Mouse (Mus musculus) forebrain, embryonic 11.5 days (tissue): ENCODE results near the gene Alad. TPM values are rescaled to one million over a fixed set of nuclear protein-coding genes. Genes with fewer than 3 reads are reported as not detected.

Experiments used
- ATAC-seq: fragments of 200-750 bp; cut with Nextera tagmentation; replicated peaks from 2 replicates; pipeline ENCODE4 v1.8.0; 2017; ENCODE audit warnings: moderate TSS enrichment; ENCODE audit not compliant: low FRiP score
- DNase-seq: peaks from one replicate; pipeline ENCODE4 v3.0.0-alpha.2; 2017; ENCODE audit warnings: low spot score
- H3K27ac ChIP-seq: fragments of 300-500 bp; sonication (generic); 2 replicates; pipeline ENCODE4 v1.5.1; 2014; ENCODE audit warnings: low read depth, low read length
- H3K27me3 ChIP-seq: fragments of 300-500 bp; sonication (generic); 2 replicates; pipeline ENCODE4 v1.6.1; 2014; ENCODE audit warnings: mild to moderate bottlenecking, low read length, mixed read lengths; ENCODE audit not compliant: control insufficient read depth, insufficient read depth
- H3K36me3 ChIP-seq: fragments of 300-500 bp; sonication (generic); 2 replicates; pipeline ENCODE4 v1.6.1; 2014; ENCODE audit warnings: mild to moderate bottlenecking, low read length, moderate library complexity, mixed read lengths; ENCODE audit not compliant: control insufficient read depth, insufficient read depth
- H3K4me1 ChIP-seq: fragments of 300-500 bp; sonication (generic); replicated peaks from 2 replicates; pipeline ENCODE4 v1.6.1; 2014; ENCODE audit warnings: low read length, mixed read lengths; ENCODE audit not compliant: control insufficient read depth, insufficient read depth
- H3K4me2 ChIP-seq: fragments of 300-500 bp; sonication (generic); 2 replicates; pipeline ENCODE4 v1.6.1; 2014; ENCODE audit warnings: low read depth, mild to moderate bottlenecking, low read length, moderate library complexity, mixed read lengths; ENCODE audit not compliant: severe bottlenecking
- H3K4me3 ChIP-seq: fragments of 300-500 bp; sonication (generic); 2 replicates; pipeline ENCODE4 v1.5.1; 2014; ENCODE audit warnings: low read depth, low read length
- H3K9ac ChIP-seq: fragments of 300-500 bp; sonication (generic); 2 replicates; pipeline ENCODE4 v1.6.1; 2014; ENCODE audit warnings: low read length
- H3K9me3 ChIP-seq: fragments of 300-500 bp; sonication (generic); 2 replicates; pipeline ENCODE4 v1.6.1; 2016; ENCODE audit warnings: low read length, mixed read lengths; ENCODE audit not compliant: control insufficient read depth
- WGBS: fragments of 180-500 bp; shearing (Covaris S2); extraction: QIAGEN DNeasy Blood & Tissue Kit; methylation state at CpG from one replicate; pipeline ENCODE4 v1.1.7; 2014; 5-methylcytosine and 5-hydroxymethylcytosine counted together
- polyA plus RNA-seq: library from polyadenylated mRNA; unstranded; fragments of >200 nt; fragmentation: Nextera tagmentation; extraction: Ambion mirVana; gene quantifications from 2 replicates; pipeline ENCODE4 v1.2.1, GENCODE M21; 2014

The Alad gene
- polyA plus RNA-seq, 1 experiment from 2014 or later: 89.3 TPM

GRCm38 (mm10) chr4:62514995-62515394 lies 4.7 kb downstream of the Alad start:
- peaks cover 2% of the 10 kb centered on the region; the same call in 1 of the 2 replicates for H3K36me3 ChIP-seq
- no peaks in the 10 kb centered on the region for H3K9me3 ChIP-seq
- no peak for DNase-seq
- no peak overlapping the region for H3K9ac ChIP-seq
- H3K27me3 ChIP-seq: no peaks in the 10 kb centered on the region
- no peak for ATAC-seq
- H3K4me1 ChIP-seq: peaks cover 10% of the 10 kb centered on the region
- no peak overlapping the region for H3K27ac ChIP-seq
- H3K4me2 ChIP-seq: peak overlapping the region; percentile 24; the same call in 1 of the 2 replicates
- no peak overlapping the region for H3K4me3 ChIP-seq
- WGBS: 92% methylated on average over 7 of the region's 7 CpGs

GRCm38 (mm10) chr4:62513998-62514506 lies 5.7 kb downstream of the Alad start:
- 52% methylated on average over 10 of the region's 11 CpGs for whole genome bisulfite sequencing
- Histone ChIP-seq H3K27ac (no peak overlapping the region), H3K9me3 (no peaks in the 10 kb centered on the region), H3K27me3 (no peaks in the 10 kb centered on the region), H3K9ac (no peak overlapping the region), H3K4me3 (no peak overlapping the region), H3K4me1 (peaks cover 8% of the 10 kb centered on the region), H3K36me3 (peaks cover 2% of the 10 kb centered on the region; the same call in 1 of the 2 replicates), H3K4me2 (no peak overlapping the region)
- no peak for ATAC-seq
- no peak for DNase-seq

GRCm38 (mm10) chr4:62509946-62510345 lies 9.8 kb downstream of the Alad start:
- no peak for ATAC-seq
- no peaks in the 10 kb centered on the region for H3K9me3 ChIP-seq
- WGBS: 93% methylated on average over 11 of the region's 11 CpGs

GRCm38 (mm10) chr4:62508839-62509238 lies 10.9 kb downstream of the Alad start:
- WGBS: 93% methylated on average over 5 of the region's 5 CpGs
- peaks cover 6% of the 10 kb centered on the region; the same call in 1 of the 2 replicates for H3K36me3 ChIP-seq
- DNase-seq: no peak

More at GRCm38 (mm10) chr4:62509946-62510345, 9.8 kb downstream of the Alad start:
- no peaks in the 10 kb centered on the region for H3K4me1 ChIP-seq
- H3K4me2 ChIP-seq: no peak overlapping the region
- no peak overlapping the region for H3K27ac ChIP-seq
- H3K36me3 ChIP-seq: peaks cover 6% of the 10 kb centered on the region; the same call in 1 of the 2 replicates
- no peak overlapping the region for H3K4me3 ChIP-seq
- no peaks in the 10 kb centered on the region for H3K27me3 ChIP-seq
- H3K9ac ChIP-seq: no peak overlapping the region
- DNase-seq: no peak

GRCm38 (mm10) chr4:62506798-62507197 lies 12.9 kb downstream of the Alad start:
- Histone ChIP-seq H3K4me3 (no peak overlapping the region), H3K4me1 (no peaks in the 10 kb centered on the region), H3K9me3 (no peaks in the 10 kb centered on the region), H3K4me2 (no peak overlapping the region), H3K9ac (no peak overlapping the region), H3K36me3 (peaks cover 4% of the 10 kb centered on the region; the same call in 1 of the 2 replicates), H3K27ac (no peak overlapping the region), H3K27me3 (no peaks in the 10 kb centered on the region)
- ATAC-seq: no peak
- no peak for DNase-seq
- WGBS: 75% methylated on average over 2 of the region's 2 CpGs

More at GRCm38 (mm10) chr4:62508839-62509238, 10.9 kb downstream of the Alad start:
- Histone ChIP-seq H3K4me1 (no peaks in the 10 kb centered on the region), H3K27me3 (no peaks in the 10 kb centered on the region), H3K9me3 (no peaks in the 10 kb centered on the region), H3K27ac (no peak overlapping the region), H3K9ac (no peak overlapping the region), H3K4me3 (no peak overlapping the region), H3K4me2 (no peak overlapping the region)
- ATAC-seq: no peak

- H3K4me1 ChIP-seq: no peaks in the 10 kb centered on the region; the same call in 1 of the 2 replicates
- ATAC-seq (no peak), DNase-seq (no peak)
- WGBS: 91% methylated on average over 3 of the region's 3 CpGs
- H3K9ac ChIP-seq: no peak overlapping the region
- H3K4me3 ChIP-seq: no peak overlapping the region
- H3K36me3 ChIP-seq: peaks cover 4% of the 10 kb centered on the region; the same call in 1 of the 2 replicates
- no peak overlapping the region for H3K27ac ChIP-seq
- no peak overlapping the region for H3K4me2 ChIP-seq
- no peaks in the 10 kb centered on the region for H3K9me3 ChIP-seq
- H3K27me3 ChIP-seq: no peaks in the 10 kb centered on the region
These were observed 13.7 kb downstream of the Alad start for GRCm38 (mm10) chr4:62505991-62506390.

GRCm38 (mm10) chr4:62503374-62503970 lies 16.2 kb downstream of the Alad start, which contains the start of gene Hdhd3:
Gene Hdhd3, minus strand, starts transcription at chr4:62503467.
- H3K27me3 ChIP-seq: no peaks in the 10 kb centered on the region
- no peak within 1 kb of the TSS for H3K27ac ChIP-seq
- DNase-seq (no peak), ATAC-seq (no peak)
- 80% methylated on average over 3 of the region's 3 CpGs for WGBS
- H3K4me3 ChIP-seq: peak within 1 kb of the TSS; percentile 77
- H3K36me3 ChIP-seq: peaks cover under 1% of the 10 kb centered on the region; the same call in 1 of the 2 replicates
- no peaks in the 10 kb centered on the region for H3K9me3 ChIP-seq
- H3K4me1 ChIP-seq: no peaks in the 10 kb centered on the region; the same call in 1 of the 2 replicates
- peak within 1 kb of the TSS; percentile 77 for H3K4me2 ChIP-seq
- peak within 1 kb of the TSS; percentile 68 for H3K9ac ChIP-seq

- H3K36me3 ChIP-seq: no peaks in the 10 kb centered on the region
- H3K9ac ChIP-seq: no peak overlapping the region
- ATAC-seq (no peak), DNase-seq (no peak)
- H3K27me3 ChIP-seq: no peaks in the 10 kb centered on the region
- H3K4me2 ChIP-seq: no peak overlapping the region
- no peaks in the 10 kb centered on the region for H3K9me3 ChIP-seq
- H3K4me1 ChIP-seq: no peaks in the 10 kb centered on the region; the same call in 1 of the 2 replicates
- H3K4me3 ChIP-seq: no peak overlapping the region
- WGBS: 79% methylated on average over 7 of the region's 7 CpGs
- no peak overlapping the region for H3K27ac ChIP-seq
These were observed 16.7 kb downstream of the Alad start for GRCm38 (mm10) chr4:62502969-62503368.
